Mouse (Mus musculus) embryonic facial prominence, embryonic 11.5 days (tissue): ENCODE data around the gene Gm29609. TPM values are rescaled to one million over a fixed set of nuclear protein-coding genes. Genes with fewer than 3 reads are reported as not detected.

ENCODE experiments used
- ATAC-seq: fragments of 200-750 bp; cut with Nextera tagmentation; replicated peaks from 2 replicates; pipeline ENCODE4 v1.8.0; 2017; ENCODE audit warnings: low read depth; ENCODE audit not compliant: insufficient number of reproducible peaks, low FRiP score, low TSS enrichment
- DNase-seq: peaks from one replicate; pipeline ENCODE4 v3.0.0-alpha.2; 2015; ENCODE audit warnings: low spot score
- H3K27ac ChIP-seq: fragments of 300-500 bp; sonication (generic); replicated peaks from 2 replicates; pipeline ENCODE4 v1.5.1; 2014; ENCODE audit warnings: mild to moderate bottlenecking, low read depth, low read length, control low read depth
- H3K27me3 ChIP-seq: fragments of 300-500 bp; sonication (generic); 2 replicates; pipeline ENCODE4 v1.6.1; 2014; ENCODE audit warnings: mild to moderate bottlenecking, low read length, moderate library complexity, mixed read lengths; ENCODE audit not compliant: control insufficient read depth, insufficient read depth
- H3K36me3 ChIP-seq: fragments of 300-500 bp; sonication (generic); replicated peaks from 2 replicates; pipeline ENCODE4 v1.6.1; 2014; ENCODE audit warnings: low read depth, mild to moderate bottlenecking, low read length, moderate library complexity, mixed read lengths; ENCODE audit not compliant: control insufficient read depth, insufficient read depth
- H3K4me1 ChIP-seq: fragments of 300-500 bp; sonication (generic); 2 replicates; pipeline ENCODE4 v1.6.1; 2014; ENCODE audit warnings: low read length, mixed read lengths; ENCODE audit not compliant: control insufficient read depth, insufficient read depth
- H3K4me2 ChIP-seq: fragments of 300-500 bp; sonication (generic); 2 replicates; pipeline ENCODE4 v1.6.1; 2014; ENCODE audit warnings: low read depth, mild to moderate bottlenecking, control low read depth, low read length, moderate library complexity
- H3K4me3 ChIP-seq: fragments of 300-500 bp; sonication (generic); 2 replicates; pipeline ENCODE4 v1.5.1; 2014; ENCODE audit warnings: low read depth, low read length, control low read depth
- H3K9ac ChIP-seq: fragments of 300-500 bp; sonication (generic); replicated peaks from 2 replicates; pipeline ENCODE4 v1.6.1; 2014; ENCODE audit warnings: mild to moderate bottlenecking, control low read depth, low read length
- H3K9me3 ChIP-seq: fragments of 300-500 bp; sonication (generic); replicated peaks from 2 replicates; pipeline ENCODE4 v1.6.1; 2016; ENCODE audit warnings: mild to moderate bottlenecking, low read length, inconsistent platforms, mixed read lengths; ENCODE audit not compliant: control insufficient read depth
- WGBS: fragments of 180-500 bp; shearing (Covaris S2); extraction: QIAGEN DNeasy Blood & Tissue Kit; methylation state at CpG from one replicate; pipeline ENCODE4 v1.1.7; 2014; 5-methylcytosine and 5-hydroxymethylcytosine counted together
- polyA plus RNA-seq: library from polyadenylated mRNA; unstranded; fragments of >200 nt; fragmentation: Nextera tagmentation; extraction: Ambion mirVana; gene quantifications from 2 replicates; pipeline ENCODE4 v1.2.1, GENCODE M21; 2014

The Gm29609 gene
- polyA plus RNA-seq, 1 experiment from 2014 or later = 1.3 TPM

DNA sequence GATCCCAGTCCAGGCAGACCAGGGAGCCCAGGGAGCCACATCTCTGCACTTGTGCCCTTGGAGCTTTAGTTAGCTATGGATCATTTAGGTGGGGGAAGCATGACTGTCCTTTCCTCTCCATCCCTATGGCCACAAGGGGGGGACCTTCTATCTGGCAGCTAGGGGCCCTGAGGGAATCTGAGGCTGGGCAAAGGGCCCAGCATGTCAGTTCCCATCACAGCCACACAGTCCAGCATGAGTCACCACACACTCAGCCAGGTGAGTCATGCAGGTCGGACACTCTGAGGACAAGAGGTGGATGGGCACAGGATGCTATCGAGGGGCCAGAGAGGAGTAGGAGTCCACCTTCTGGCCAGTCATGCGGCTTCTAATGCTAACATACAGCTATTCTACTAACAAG is 28.0 kb downstream of the Gm29609 start:
- Histone ChIP-seq H3K27me3 (no peaks in the 10 kb centered on the region), H3K4me3 (no peak overlapping the region), H3K9me3 (no peaks in the 10 kb centered on the region), H3K4me2 (no peak overlapping the region), H3K9ac (no peak overlapping the region), H3K36me3 (no peaks in the 10 kb centered on the region; the same call in 1 of the 2 replicates), H3K4me1 (no peaks in the 10 kb centered on the region), H3K27ac (no peak overlapping the region)
- WGBS = 84% methylated on average over 3 of the region's 3 CpGs
- no peak for ATAC-seq
- no peak for DNase-seq

- DNase-seq (no peak), ATAC-seq (no peak)
- Histone ChIP-seq H3K4me1 (no peaks in the 10 kb centered on the region), H3K4me3 (no peak overlapping the region), H3K36me3 (no peaks in the 10 kb centered on the region), H3K27me3 (no peaks in the 10 kb centered on the region), H3K9me3 (no peaks in the 10 kb centered on the region), H3K9ac (no peak overlapping the region), H3K27ac (no peak overlapping the region), H3K4me2 (no peak overlapping the region)
- 91% methylated on average over 4 of the region's 4 CpGs for WGBS
Measured at GRCm38 (mm10) chr5:31149781-31150180, 29.9 kb downstream of the Gm29609 start.

DNA sequence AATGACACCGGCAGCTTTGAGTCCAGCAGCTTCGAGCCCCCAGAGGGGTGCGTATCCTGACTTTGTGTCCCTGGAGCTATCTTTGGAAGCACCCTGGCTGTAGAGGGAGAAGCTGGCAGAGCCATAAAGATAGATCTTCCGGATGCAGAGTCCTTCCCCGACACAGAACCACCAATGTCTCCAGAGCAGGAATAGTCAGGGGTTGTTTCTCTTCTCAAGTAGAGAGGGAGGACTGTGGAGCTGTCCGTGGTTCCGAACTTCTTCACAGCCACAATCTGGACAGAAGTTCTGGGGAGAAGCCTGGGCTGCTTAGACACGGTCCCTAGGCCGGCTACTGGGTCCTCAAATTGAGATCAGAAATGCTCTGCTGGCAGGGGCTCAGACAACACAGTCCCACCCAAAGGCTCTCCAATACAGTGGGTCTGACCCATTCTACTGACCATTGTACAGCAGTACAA is 40.7 kb downstream of the Gm29609 start:
- Histone ChIP-seq H3K4me1 (peaks cover 5% of the 10 kb centered on the region; the same call in 1 of the 2 replicates), H3K4me2 (no peak overlapping the region), H3K36me3 (peaks cover 2% of the 10 kb centered on the region; the same call in 1 of the 2 replicates), H3K27me3 (peaks cover 41% of the 10 kb centered on the region), H3K27ac (no peak overlapping the region), H3K4me3 (no peak overlapping the region), H3K9me3 (no peaks in the 10 kb centered on the region), H3K9ac (no peak overlapping the region)
- DNase-seq (peak; percentile 65), ATAC-seq (no peak)
- WGBS = 14% methylated on average over 9 of the region's 9 CpGs

- 1% methylated on average over 52 of the region's 52 CpGs for WGBS
- H3K9ac ChIP-seq = no peak within 1 kb of the TSS
- ATAC-seq (no peak), DNase-seq (peak; percentile 16)
- H3K36me3 ChIP-seq = peaks cover 2% of the 10 kb centered on the region; the same call in 1 of the 2 replicates
- H3K4me2 ChIP-seq = peak within 1 kb of the TSS; percentile 41
- H3K4me3 ChIP-seq = 0 out of 2 replicates have a peak within 1 kb of the TSS, but pooled peaks have one; percentile 14
- H3K4me1 ChIP-seq = peaks cover 5% of the 10 kb centered on the region; the same call in 1 of the 2 replicates
- H3K27me3 ChIP-seq = peaks cover 41% of the 10 kb centered on the region
- no peaks in the 10 kb centered on the region for H3K9me3 ChIP-seq
- H3K27ac ChIP-seq = no peak within 1 kb of the TSS
Measured at GRCm38 (mm10) chr5:31138241-31138967, 41.3 kb downstream of the Gm29609 start, which contains the start of gene Ucn. Gene Ucn (minus strand): TSS chr5:31138829.

- under 1% methylated on average over 13 of the region's 13 CpGs for WGBS
- H3K4me2 ChIP-seq = peak overlapping the region; percentile 41; the same call in 1 of the 2 replicates
- no peak overlapping the region for H3K27ac ChIP-seq
- H3K9me3 ChIP-seq = no peaks in the 10 kb centered on the region
- peaks cover 5% of the 10 kb centered on the region; the same call in 1 of the 2 replicates for H3K4me1 ChIP-seq
- DNase-seq (no peak), ATAC-seq (no peak)
- 0 out of 2 replicates have a peak overlapping the region, but pooled peaks have one; percentile 3 for H3K4me3 ChIP-seq
- no peak overlapping the region for H3K9ac ChIP-seq
- peaks cover 41% of the 10 kb centered on the region for H3K27me3 ChIP-seq
- H3K36me3 ChIP-seq = peaks cover 2% of the 10 kb centered on the region; the same call in 1 of the 2 replicates
Measured at GRCm38 (mm10) chr5:31137658-31138057, 42.1 kb downstream of the Gm29609 start.

GRCm38 (mm10) chr5:31136730-31137424 is 42.8 kb downstream of the Gm29609 start:
- peaks cover 5% of the 10 kb centered on the region; the same call in 1 of the 2 replicates for H3K4me1 ChIP-seq
- under 1% methylated on average over 33 of the region's 33 CpGs for WGBS
- no peaks in the 10 kb centered on the region for H3K9me3 ChIP-seq
- H3K36me3 ChIP-seq = peaks cover 2% of the 10 kb centered on the region; the same call in 1 of the 2 replicates
- no peak overlapping the region for H3K4me2 ChIP-seq
- H3K4me3 ChIP-seq = no peak overlapping the region
- DNase-seq = no peak
- H3K9ac ChIP-seq = no peak overlapping the region
- no peak overlapping the region for H3K27ac ChIP-seq
- no peak for ATAC-seq
- H3K27me3 ChIP-seq = peaks cover 41% of the 10 kb centered on the region

DNA sequence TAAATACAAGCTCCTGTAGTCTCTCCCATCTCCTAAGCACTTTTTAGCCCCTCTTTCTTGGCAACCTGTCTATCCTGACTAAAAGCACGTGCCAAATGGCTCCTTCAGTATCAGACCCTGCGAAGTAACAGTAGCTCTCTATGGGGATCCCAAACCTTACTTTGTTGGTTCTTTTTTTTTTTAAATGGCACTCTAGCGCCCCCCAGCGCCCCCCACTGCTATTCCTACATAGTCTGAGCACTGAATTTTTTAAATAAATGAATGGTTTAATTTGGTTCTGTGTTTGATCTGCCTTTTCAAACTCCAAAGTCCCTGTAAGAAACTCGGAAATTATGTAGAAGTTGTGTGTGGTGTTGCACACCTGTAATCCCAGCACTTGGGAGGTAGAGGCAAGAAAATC is 53.7 kb downstream of the Gm29609 start:
- H3K36me3 ChIP-seq = no peaks in the 10 kb centered on the region
- H3K27ac ChIP-seq = no peak overlapping the region
- ATAC-seq = no peak
- DNase-seq = no peak
- no peak overlapping the region for H3K4me2 ChIP-seq
- H3K9me3 ChIP-seq = no peaks in the 10 kb centered on the region
- H3K9ac ChIP-seq = no peak overlapping the region
- H3K4me3 ChIP-seq = no peak overlapping the region
- H3K27me3 ChIP-seq = no peaks in the 10 kb centered on the region
- WGBS = 39% methylated on average over 5 of the region's 5 CpGs
- no peaks in the 10 kb centered on the region for H3K4me1 ChIP-seq

- no peak for ATAC-seq
Measured at GRCm38 (mm10) chr5:31123481-31123880, 56.2 kb downstream of the Gm29609 start.

More at GRCm38 (mm10) chr5:31123481-31123880, 56.2 kb downstream of the Gm29609 start:
- Histone ChIP-seq H3K9ac (no peak overlapping the region), H3K9me3 (no peaks in the 10 kb centered on the region), H3K4me1 (no peaks in the 10 kb centered on the region), H3K36me3 (no peaks in the 10 kb centered on the region), H3K27me3 (no peaks in the 10 kb centered on the region), H3K27ac (no peak overlapping the region), H3K4me2 (no peak overlapping the region), H3K4me3 (no peak overlapping the region)
- DNase-seq = peak; percentile 15
- 24% methylated on average over 2 of the region's 2 CpGs for WGBS
